Mouse (Mus musculus): Measurements from ENCODE around the gene Gm21887.
"Not testable (repeated sequence)": the region's sequence is repeated elsewhere in the genome, so short reads cannot be mapped to it uniquely, and the experiment has no call there.

DNA sequence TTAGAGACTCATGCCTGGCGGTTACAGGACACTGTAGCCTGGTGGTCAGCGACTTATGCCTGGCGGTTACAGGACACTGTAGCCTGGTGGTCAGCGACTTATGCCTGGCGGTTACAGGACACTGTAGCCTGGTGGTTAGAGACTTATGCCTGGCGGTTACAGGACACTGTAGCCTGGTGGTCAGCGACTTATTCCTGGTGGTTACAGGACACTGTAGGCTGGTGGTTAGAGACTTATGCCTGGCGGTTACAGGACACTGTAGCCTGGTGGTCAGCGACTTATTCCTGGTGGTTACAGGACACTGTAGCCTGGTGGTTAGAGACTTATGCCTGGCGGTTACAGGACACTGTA, 2.0 kb downstream of the Gm21887 start:
- TF ChIP-seq POLR2A (IDR thresholded peaks at IDR 0.05; ENCODE audit: borderline replicate concordance, extremely low read depth, low read depth, low read length); CTCF (IDR thresholded peaks at IDR 0.05; ENCODE audit: insufficient read depth, low read length): not testable (repeated sequence)
